Mouse (Mus musculus) MEL (cell line): ENCODE measurements at regions not wholly inside any gene's neighbourhood (a gene's known extent, or its start where the extent isn't known, plus 50 kb on each side); places are given as distances from the start of the nearest gene placed in this dataset.

Experiments
- DNase-seq: peaks from one replicate; pipeline ENCODE4 v3.0.0; 2011; ENCODE audit warnings: low read depth, low spot score
- H3K27ac ChIP-seq: 2 replicates; pipeline ENCODE4 v1.5.1; 2012; ENCODE audit warnings: low read depth, mild to moderate bottlenecking, control low read depth, low read length, moderate library complexity; ENCODE audit not compliant: control insufficient read depth
- H3K27me3 ChIP-seq, 2 experiments: fragments of 150-350 bp in 1 of 2; sonication (generic) in 1 of 2; 2 replicates each; pipeline ENCODE4 v1.6.1; 2012; ENCODE audit warnings: low read length in 2 of 2, mild to moderate bottlenecking in 2 of 2, improper control_type of control experiment in 1 of 2, moderate library complexity in 1 of 2; ENCODE audit not compliant: insufficient read depth in 2 of 2, control insufficient read depth in 1 of 2
- H3K36me3 ChIP-seq, 2 experiments: 2 replicates each; pipeline ENCODE4 v1.6.1; 2012 to 2014; ENCODE audit warnings: low read length in 2 of 2, improper control_type of control experiment in 1 of 2, inconsistent platforms in 1 of 2, mild to moderate bottlenecking in 1 of 2; ENCODE audit not compliant: insufficient read depth in 2 of 2, control insufficient read depth in 1 of 2
- H3K4me1 ChIP-seq, 2 experiments: fragments of 150-350 bp in 1 of 2; sonication (generic) in 1 of 2; 2 replicates each; pipeline ENCODE4 v1.6.1; 2012; ENCODE audit warnings: low read length in 2 of 2, improper control_type of control experiment in 1 of 2, mild to moderate bottlenecking in 1 of 2; ENCODE audit not compliant: insufficient read depth in 2 of 2, control insufficient read depth in 1 of 2
- H3K4me3 ChIP-seq, 2 experiments: fragments of 150-350 bp in 1 of 2; sonication (generic) in 1 of 2; 2 replicates each; pipeline ENCODE4 v1.5.1; 2012; ENCODE audit warnings: low read depth in 2 of 2, low read length in 2 of 2, mild to moderate bottlenecking in 2 of 2, moderate library complexity in 2 of 2, control low read depth in 1 of 2, improper control_type of control experiment in 1 of 2; ENCODE audit not compliant: control insufficient read depth in 1 of 2, insufficient read depth in 1 of 2
- H3K79me2 ChIP-seq: 2 replicates; pipeline ENCODE4 v1.6.1; 2012; ENCODE audit warnings: mild to moderate bottlenecking, low read length, moderate library complexity; ENCODE audit not compliant: control insufficient read depth, poor library complexity, insufficient read depth
- H3K9ac ChIP-seq: 2 replicates; pipeline ENCODE4 v1.6.1; 2012; ENCODE audit warnings: low read depth, mild to moderate bottlenecking, control low read depth, low read length, moderate library complexity; ENCODE audit not compliant: control insufficient read depth, poor library complexity, severe bottlenecking
- H3K9me3 ChIP-seq: fragments of 150-350 bp; sonication (generic); replicated peaks from 2 replicates; pipeline ENCODE4 v1.6.1; 2012; ENCODE audit warnings: mild to moderate bottlenecking, low read length, improper control_type of control experiment, moderate library complexity; ENCODE audit not compliant: insufficient read depth
- CHD1 ChIP-seq: IDR thresholded peaks from 2 replicates; pipeline ENCODE4 v1.6.1; 2012; ENCODE audit warnings: low read depth, mild to moderate bottlenecking, inconsistent platforms, low read length, improper control_type of control experiment
- EP300 ChIP-seq, 2 experiments: IDR thresholded peaks; 2 replicates each; pipeline ENCODE4 v1.6.1; 2011; ENCODE audit warnings: improper control_type of control experiment in 2 of 2, low read length in 2 of 2, low read depth in 1 of 2, mild to moderate bottlenecking in 1 of 2
- ETS1 ChIP-seq: IDR thresholded peaks from 2 replicates; pipeline ENCODE4 v1.6.1; 2012; ENCODE audit warnings: low read depth, mild to moderate bottlenecking, inconsistent platforms, low read length, improper control_type of control experiment, moderate library complexity
- GATA1 ChIP-seq: IDR thresholded peaks from 2 replicates; pipeline ENCODE4 v1.6.1; 2011; ENCODE audit warnings: low read depth, low read length, improper control_type of control experiment
- HCFC1 ChIP-seq: IDR thresholded peaks from 2 replicates; pipeline ENCODE4 v1.6.1; 2012; ENCODE audit warnings: low read depth, mild to moderate bottlenecking, inconsistent platforms, low read length, improper control_type of control experiment, moderate library complexity
- MAZ ChIP-seq: IDR thresholded peaks from 2 replicates; pipeline ENCODE4 v1.6.1; 2012; ENCODE audit warnings: low read depth, mild to moderate bottlenecking, inconsistent platforms, low read length, improper control_type of control experiment
- MEF2A ChIP-seq: IDR thresholded peaks from 2 replicates; pipeline ENCODE4 v1.6.1; 2014; ENCODE audit warnings: low read depth, mild to moderate bottlenecking, inconsistent platforms, low read length, improper control_type of control experiment; ENCODE audit not compliant: poor library complexity, insufficient replicate concordance, severe bottlenecking; ENCODE audit errors: extremely low read depth
- MXI1 ChIP-seq: IDR thresholded peaks from 2 replicates; pipeline ENCODE4 v1.6.1; 2011; ENCODE audit warnings: mild to moderate bottlenecking, low read depth, low read length, improper control_type of control experiment
- MYC ChIP-seq: IDR thresholded peaks from 2 replicates; pipeline ENCODE4 v1.6.1; 2011; ENCODE audit warnings: low read depth, mild to moderate bottlenecking, low read length, improper control_type of control experiment, moderate library complexity
- NELFE ChIP-seq: IDR thresholded peaks from 2 replicates; pipeline ENCODE4 v1.6.1; 2011; ENCODE audit warnings: low read depth, low read length, improper control_type of control experiment
- POLR2A ChIP-seq, 2 experiments: IDR thresholded peaks; 2 replicates each; pipeline ENCODE4 v1.6.1; 2011 to 2012; ENCODE audit warnings: low read length in 2 of 2, mild to moderate bottlenecking in 2 of 2, control low read depth in 1 of 2, improper control_type of control experiment in 1 of 2, low read depth in 1 of 2, moderate library complexity in 1 of 2; ENCODE audit not compliant: control insufficient read depth in 1 of 2, insufficient read depth in 1 of 2, poor library complexity in 1 of 2
- RAD21 ChIP-seq: IDR thresholded peaks from 2 replicates; pipeline ENCODE4 v1.6.1; 2011; ENCODE audit warnings: mild to moderate bottlenecking, low read depth, low read length, improper control_type of control experiment
- RCOR1 ChIP-seq: IDR thresholded peaks from 2 replicates; pipeline ENCODE4 v1.6.1; 2012; ENCODE audit warnings: low read depth, mild to moderate bottlenecking, inconsistent platforms, low read length, improper control_type of control experiment
- SIN3A ChIP-seq: IDR thresholded peaks from 2 replicates; pipeline ENCODE4 v1.6.1; 2012; ENCODE audit warnings: low read length, improper control_type of control experiment, inconsistent platforms
- TAL1 ChIP-seq: IDR thresholded peaks from 2 replicates; pipeline ENCODE4 v1.6.1; 2012; ENCODE audit warnings: mild to moderate bottlenecking, inconsistent platforms, low read length, moderate library complexity, mixed read lengths
- USF2 ChIP-seq, 2 experiments: IDR thresholded peaks; 2 replicates each; pipeline ENCODE4 v1.6.1; 2011 to 2012; ENCODE audit warnings: improper control_type of control experiment in 2 of 2, low read length in 2 of 2, borderline replicate concordance in 1 of 2, inconsistent platforms in 1 of 2, low read depth in 1 of 2, mild to moderate bottlenecking in 1 of 2; ENCODE audit not compliant: insufficient read depth in 1 of 2

- H3K4me1 ChIP-seq = no peaks in the 10 kb centered on the region
- H3K4me3 ChIP-seq = no peak overlapping the region
- H3K9me3 ChIP-seq = no peaks in the 10 kb centered on the region
- TF ChIP-seq ETS1 = no peak
- TF ChIP-seq MEF2A = no peak
- no peak for TF ChIP-seq NELFE
- TF ChIP-seq MXI1 = no peak
- no peak for TF ChIP-seq RAD21
- TF ChIP-seq SIN3A = no peak
- TF ChIP-seq CHD1 = no peak
- TF ChIP-seq MAZ = no peak
- DNase-seq = no peak
- no peaks in the 10 kb centered on the region for H3K79me2 ChIP-seq
- H3K9ac ChIP-seq = no peak overlapping the region
- H3K27ac ChIP-seq = no peak overlapping the region
- no peaks in the 10 kb centered on the region for H3K27me3 ChIP-seq
- H3K36me3 ChIP-seq = no peaks in the 10 kb centered on the region
Measured at GRCm38 (mm10) chr16:19061796-19062195, 185.0 kb downstream of the Hira start.

DNA sequence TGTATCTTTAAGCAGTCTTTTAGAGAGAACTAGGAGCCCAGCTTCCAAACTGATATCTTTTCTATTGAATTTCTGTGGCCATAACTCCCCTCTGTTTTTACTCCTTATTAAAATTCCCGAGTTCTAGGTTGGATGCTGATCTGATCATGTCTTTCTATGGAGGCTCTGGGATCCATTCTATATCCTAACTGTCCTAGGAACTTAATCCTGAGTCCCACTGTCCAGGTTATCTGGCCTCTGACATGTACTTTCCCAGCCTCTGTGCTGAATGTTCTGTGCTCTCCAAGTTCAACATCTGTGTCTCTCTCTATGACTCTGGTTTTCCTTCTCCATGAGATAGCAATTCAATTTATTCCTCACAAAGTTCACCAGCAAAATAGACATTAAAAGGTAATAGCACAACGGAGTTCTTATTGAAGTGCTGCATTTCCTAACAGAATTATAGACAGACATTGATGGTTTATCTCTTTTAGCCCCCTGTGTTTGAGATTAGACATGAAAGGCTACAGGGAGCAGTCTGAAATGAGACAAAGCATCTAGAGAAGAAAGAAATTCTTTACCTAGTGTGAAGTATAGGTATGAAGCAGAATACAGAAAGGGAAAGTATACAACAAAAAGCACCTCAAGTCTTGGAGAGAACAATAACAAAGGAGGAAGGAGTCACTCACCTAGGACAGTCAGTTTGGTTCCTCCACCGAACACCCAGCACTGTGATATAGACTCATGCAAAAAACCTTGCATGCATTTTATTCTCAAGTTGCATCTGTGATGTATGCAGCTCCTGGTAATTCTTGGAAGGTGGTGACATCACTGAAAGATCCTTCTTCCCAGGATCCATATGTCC lies 185.9 kb downstream of the Hira start:
- DNase-seq = no peak
- no peak overlapping the region for H3K9ac ChIP-seq
- no peaks in the 10 kb centered on the region for H3K9me3 ChIP-seq
- H3K4me1 ChIP-seq = no peaks in the 10 kb centered on the region
- no peak overlapping the region for H3K27ac ChIP-seq
- no peaks in the 10 kb centered on the region for H3K27me3 ChIP-seq
- H3K4me3 ChIP-seq = no peak overlapping the region
- no peaks in the 10 kb centered on the region for H3K79me2 ChIP-seq
- TF ChIP-seq EP300 (IDR thresholded peaks at IDR 0.05; ENCODE audit: low read depth in 1 of 2, low read length in 2 of 2) (no peak), RCOR1 (no peak), RAD21 (no peak), HCFC1 (no peak), TAL1 (no peak), MYC (no peak), POLR2A (IDR thresholded peaks at IDR 0.05; ENCODE audit: control insufficient read depth in 1 of 2, insufficient read depth in 1 of 2, low read depth in 1 of 2, low read length in 2 of 2, poor library complexity in 1 of 2) (no peak), GATA1 (no peak), MXI1 (no peak), USF2 (IDR thresholded peaks at IDR 0.05; ENCODE audit: borderline replicate concordance in 1 of 2, insufficient read depth in 1 of 2, low read depth in 1 of 2, low read length in 2 of 2) (no peak)
- TF ChIP-seq, all 39 proteins: peak for 0
- no peaks in the 10 kb centered on the region for H3K36me3 ChIP-seq
